Mouse (Mus musculus) ovary, postnatal 10 days (tissue): ENCODE data around the gene Ankrd13b.

ENCODE experiments used
- DNase-seq: peaks from one replicate; pipeline ENCODE4 v3.0.0; 2022; ENCODE audit warnings: low spot score

The Ankrd13b gene

DNA sequence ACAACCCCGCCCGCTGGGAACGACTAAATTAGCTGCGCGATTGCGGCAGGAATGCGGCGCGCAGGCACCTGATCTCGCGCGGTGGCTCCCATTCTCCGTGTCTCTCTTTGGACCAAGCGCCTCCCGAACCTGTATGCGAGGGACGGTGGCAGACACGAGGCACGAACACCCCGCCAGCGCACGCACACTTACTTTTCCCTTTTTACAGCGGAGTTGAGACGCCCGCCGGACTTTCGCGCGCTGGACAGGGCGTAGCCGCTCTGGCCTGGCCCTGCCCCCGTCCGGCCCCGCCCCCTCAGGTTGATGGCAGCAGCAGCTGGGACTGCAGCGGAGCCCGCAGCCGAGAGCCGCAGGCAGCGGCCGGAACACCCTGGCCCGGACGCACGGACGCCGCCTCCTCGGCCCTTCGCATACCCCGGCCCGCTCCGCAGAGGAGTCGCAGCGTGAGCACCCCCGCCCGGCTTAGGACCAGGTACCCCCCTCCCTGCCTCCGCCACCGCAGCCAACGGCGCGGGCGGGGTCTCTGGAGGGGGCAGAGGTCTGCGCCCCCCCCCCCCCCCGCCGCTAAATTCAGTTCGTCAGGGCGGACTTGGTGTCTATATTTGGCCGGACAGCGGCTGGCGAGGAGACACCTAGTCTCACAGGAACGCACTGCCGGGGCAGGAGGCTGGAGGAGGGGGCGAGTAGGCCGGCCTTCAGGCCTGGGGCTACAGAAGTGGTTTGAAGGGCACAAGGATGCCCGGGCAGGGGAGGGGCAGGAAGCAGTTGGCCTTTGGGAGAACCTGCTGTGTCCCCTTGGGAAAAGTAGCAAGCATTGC, 27.0 kb downstream of the Ankrd13b start, which contains the start of gene Coro6:
Gene Coro6 (plus strand): TSS at position 129 of the 818 bp plus-strand sequence.
- DNase-seq = no peak

DNA sequence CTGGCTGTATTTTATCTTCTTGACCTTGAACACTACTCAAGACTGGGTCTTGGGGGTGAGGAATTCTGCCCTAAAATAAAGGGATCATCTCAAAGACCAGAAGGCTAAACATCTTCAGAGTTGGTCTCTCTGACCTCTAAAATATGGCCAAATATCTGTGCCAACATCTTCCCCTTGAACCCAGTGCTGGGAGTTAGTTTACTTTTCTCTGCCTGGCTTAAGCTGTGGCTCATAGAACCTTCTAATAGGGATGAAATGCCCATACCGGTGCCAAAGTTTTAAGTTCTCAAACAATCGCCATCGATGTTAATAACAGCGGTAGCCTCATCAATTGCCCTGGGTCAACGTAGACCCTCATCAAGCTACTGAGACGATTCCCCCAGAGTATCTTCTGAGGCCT, 27.6 kb downstream of the Ankrd13b start:
- DNase-seq = no peak

DNA sequence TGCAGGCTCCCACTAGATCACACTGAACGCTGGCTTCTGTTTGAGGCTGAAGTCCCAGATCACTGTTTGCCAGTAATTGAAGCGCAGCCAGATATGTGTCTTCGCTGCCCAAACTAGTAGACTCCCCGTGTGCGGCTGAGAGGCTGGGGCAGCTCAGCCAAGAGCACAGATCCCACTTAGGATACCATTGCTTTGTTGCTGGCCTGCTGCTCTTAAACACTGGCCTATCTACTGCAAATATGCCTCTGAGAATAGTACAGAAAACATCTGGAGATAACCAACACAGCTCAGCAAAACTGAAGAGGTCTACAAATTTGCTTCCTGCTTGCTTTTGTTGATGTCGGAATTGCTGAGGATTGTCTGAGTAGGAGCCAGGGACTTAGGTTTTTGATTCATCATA, 32.6 kb downstream of the Ankrd13b start:
- no peak for DNase-seq

DNA sequence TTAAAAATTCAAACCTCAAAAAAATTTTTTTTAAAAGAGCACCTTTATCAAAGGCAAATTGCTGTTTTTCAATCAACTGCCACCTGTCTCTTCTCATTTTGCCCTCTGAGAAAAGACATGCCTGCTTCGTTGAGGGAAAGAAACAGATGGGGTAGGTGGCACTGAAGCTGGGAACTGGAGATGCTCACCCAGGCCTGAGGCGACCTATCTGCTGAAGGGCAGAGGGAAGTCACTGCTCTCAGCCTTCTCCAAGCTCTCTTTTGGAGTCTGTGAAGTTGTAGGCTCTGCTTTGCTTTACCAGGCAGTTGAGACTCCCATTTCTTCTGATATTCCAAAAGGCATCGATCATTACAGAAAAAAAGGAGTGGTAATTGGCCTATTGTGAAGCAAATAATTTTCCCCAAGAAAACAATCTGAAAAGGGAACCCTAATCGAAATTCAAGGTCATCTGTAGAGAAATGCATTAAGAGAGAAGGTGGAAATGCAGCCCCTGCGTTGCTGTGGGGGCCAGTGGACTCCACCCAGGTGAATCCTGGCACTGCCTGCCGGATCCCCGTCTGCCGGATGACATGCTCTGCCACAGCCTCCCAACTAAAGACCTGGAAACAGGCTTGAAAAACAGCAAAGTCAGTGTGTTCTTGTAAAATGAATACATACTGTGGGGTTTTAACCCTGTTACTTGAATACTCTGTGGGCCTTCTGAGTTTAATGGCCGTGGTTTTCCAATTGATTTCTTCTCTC, 33.5 kb downstream of the Ankrd13b start:
- DNase-seq = no peak

DNA sequence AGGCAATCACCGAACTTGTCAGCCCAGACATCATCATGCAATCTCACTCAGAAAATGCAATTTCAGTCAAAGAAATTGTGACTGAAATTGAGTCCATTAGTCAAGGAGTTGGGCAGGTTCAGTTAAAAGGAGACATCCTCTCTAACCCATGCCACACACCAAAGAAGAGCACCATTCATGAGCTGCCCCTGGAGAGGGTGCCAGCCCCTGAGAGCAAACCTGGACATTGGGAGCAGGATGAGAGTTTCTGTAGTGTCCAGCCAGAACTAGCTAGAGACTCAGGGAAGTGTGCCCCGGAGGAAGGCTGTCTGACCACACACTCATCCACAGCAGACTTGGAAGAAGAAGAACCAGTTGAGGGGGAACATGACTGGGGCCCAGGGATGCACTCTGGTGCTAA, 36.1 kb downstream of the Ankrd13b start:
- no peak for DNase-seq

DNA sequence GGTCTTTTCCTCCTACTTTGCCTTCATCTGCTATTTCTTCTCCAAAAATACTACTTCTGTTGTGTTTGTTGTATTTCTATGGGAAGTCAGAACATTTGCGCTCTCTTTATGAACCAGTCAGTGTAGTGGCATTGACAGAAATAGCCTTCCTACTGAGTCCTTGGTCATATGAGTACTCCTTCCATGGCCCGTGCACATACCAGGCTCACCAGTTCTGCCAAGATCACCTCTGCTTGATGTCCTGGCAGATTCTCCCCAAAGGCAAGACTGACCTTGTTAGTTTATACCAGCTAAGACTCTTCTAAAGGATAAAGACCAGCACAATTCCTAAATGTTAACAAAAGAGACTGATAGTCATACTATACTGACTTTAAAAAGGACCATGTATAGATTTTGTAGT, 37.8 kb downstream of the Ankrd13b start:
- no peak for DNase-seq

DNA sequence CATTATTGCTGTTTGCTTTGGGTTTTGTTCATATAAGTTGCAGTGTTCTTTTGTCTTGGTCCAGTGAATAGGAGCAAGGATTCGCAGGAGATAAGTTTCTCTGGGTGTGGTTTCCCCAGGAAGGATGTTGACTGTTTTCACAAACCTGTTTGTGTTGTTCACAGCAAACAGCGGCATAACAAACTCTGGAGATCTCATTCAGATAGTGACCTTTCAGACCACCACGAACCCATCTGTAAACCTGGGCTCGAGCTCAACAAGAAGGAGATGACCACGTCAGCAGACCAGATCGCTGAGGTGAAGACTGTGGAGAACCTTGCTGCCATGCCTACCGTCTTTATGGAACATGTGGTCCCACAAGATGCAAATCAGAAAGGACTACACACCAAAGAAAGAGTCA, 40.3 kb downstream of the Ankrd13b start:
- no peak for DNase-seq

DNA sequence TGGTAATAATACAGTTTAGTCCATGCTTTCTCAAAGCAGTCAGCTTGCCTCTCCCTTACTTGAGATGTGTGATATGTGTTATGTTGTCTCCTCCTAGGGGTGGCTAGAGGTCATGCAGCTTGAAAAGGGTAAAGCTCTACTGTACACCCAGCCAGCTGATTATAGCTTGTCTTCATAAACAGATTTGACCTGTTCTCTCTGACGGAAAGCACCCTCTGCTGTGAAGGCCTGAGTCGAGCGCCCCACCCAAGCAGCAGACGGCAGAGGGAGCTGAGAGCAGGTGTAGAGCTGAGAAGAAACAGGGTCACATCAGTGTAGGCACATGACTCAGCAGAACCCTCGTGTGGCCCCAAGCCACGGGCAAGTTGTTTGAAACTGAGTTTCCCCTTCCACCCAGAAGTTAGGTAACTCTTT, 42.8 kb downstream of the Ankrd13b start:
- DNase-seq = no peak

DNA sequence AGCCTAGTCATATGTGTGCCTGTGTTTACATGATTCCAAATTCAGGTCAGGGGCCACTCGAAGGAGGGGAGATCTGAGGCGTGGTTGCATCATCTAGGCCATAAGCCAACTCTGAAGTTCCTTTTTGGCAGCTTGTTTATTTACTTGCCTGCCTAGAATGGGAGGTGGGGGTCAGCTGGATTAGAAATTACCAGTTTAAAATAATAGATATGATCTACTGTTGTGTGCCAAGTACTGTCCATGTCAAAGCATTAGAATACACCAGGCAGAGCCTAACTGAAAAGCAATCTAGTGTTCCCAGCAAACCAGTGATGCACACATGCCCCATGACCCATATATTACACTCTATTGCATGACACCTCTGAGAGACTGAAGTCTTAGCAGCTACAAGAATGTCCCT, 44.5 kb downstream of the Ankrd13b start:
- no peak for DNase-seq

DNA sequence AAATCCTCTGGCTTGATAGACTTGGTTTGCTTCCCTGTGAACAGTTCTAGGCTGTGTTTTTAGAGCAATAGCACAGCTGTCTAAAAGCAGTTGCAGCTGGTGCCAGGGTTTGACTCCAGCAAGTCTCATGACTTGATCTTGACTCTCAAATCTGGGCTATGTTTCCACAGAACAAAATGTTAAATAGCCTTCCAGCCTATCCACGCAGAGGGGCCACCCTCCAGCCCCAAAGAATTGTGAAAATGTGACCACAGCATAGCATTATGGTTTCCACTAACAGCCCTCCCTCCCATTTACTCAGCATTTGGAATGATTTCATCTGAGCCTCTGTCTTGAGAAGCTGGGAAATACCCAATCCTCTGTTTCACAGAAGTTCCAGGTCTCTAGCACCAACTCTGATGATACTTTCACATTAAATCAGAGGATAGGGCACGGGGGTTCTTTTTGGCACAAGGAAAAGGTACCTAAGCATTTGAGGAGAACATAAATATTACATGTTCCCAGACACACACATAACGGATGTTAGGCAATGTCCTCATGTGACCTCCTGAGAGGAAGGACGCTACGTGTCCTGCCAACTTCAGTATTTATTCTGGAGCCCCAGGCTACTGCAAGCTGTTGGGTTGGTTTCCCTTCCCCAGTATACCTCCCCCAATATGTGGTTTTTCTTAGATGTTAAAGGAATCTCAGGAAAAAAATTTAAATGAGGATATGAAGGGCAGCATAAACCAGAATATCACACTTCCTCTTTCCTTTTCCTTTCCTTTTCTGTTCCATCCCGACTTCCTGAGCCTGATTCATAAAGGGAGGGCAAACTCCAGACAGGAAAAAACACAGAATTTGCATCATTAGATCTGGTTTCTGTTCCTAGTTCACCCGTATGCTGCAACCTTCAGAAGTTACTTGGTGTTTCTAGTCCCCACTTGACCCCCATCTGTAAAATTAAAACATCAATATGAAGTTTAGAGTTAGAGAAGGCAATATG, 47.0 kb downstream of the Ankrd13b start:
- no peak for DNase-seq

DNA sequence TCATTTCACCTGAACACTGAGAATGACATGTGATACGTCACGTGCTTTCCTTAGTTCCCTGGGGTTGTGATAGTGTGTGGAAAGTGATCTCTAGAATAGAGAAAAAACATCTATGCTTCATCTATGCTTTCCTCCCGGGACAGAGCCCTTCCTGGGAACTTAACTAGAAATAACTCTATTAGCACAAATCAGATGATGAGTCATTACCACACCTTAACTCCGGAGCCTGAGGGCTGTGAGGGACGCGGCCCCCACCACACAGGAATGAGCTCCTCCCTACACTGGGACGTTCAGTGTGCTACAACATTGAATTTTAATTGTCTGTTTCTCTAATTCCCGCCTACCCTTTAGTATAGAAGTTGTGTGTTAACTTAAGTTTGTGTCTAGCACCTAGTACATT, 48.5 kb downstream of the Ankrd13b start:
- no peak for DNase-seq

DNA sequence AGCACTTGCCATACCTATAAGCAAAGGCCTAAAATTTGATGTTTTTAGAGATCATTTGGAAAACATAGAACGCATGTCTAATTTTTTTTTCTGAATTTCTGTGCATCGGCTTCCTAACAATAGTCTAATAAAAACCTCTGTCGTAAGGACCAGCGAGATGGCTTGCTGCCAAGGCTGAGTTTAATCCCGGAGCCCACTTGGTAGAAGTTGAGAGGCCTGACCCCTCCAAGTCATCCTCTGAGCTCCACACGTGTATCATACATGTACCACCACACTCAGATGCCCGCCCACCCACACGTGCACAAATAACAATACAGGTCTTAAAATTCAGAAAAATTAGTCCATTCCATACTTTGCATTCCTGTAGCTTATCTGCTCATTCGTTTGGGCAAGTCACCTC, 49.4 kb downstream of the Ankrd13b start:
- no peak for DNase-seq

DNA sequence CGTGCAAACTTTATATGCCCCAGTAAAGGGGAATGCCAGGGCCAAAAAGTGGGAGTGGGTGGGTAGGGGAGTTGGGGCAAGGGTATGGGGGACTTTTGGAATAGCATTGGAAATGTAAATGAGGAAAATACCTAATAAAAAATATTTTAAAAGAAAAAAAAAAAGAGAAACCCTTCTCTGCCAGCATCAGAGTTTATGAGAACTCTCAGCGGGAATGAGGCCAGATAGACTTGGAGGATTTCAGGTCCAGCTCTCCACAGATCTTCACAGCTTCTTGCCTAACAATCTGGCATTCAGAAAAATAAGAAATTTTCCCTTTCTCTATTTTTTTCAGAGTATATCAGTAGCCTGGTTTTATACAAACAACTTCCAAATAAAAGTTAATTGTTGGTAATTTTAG, 52.5 kb downstream of the Ankrd13b start:
- no peak for DNase-seq

DNA sequence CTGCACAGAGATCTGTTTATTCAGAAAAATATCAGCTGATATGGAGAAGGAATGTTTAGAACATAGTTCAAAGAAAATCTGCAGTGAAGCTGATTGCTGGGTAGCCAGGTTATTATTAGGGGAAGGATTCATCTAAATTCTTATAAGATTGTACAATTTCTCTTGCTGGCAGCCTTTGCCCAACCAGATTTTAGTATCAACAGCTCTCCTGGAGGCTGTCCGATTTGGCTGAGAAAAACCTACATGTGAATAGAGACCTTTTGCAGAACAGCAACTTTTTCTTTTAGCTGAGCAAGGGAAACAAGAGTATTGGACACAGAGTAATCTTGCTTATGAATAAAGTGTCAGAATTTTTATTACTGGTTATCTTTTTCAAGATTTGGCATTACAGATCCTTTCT, 61.0 kb downstream of the Ankrd13b start:
- DNase-seq = no peak

DNA sequence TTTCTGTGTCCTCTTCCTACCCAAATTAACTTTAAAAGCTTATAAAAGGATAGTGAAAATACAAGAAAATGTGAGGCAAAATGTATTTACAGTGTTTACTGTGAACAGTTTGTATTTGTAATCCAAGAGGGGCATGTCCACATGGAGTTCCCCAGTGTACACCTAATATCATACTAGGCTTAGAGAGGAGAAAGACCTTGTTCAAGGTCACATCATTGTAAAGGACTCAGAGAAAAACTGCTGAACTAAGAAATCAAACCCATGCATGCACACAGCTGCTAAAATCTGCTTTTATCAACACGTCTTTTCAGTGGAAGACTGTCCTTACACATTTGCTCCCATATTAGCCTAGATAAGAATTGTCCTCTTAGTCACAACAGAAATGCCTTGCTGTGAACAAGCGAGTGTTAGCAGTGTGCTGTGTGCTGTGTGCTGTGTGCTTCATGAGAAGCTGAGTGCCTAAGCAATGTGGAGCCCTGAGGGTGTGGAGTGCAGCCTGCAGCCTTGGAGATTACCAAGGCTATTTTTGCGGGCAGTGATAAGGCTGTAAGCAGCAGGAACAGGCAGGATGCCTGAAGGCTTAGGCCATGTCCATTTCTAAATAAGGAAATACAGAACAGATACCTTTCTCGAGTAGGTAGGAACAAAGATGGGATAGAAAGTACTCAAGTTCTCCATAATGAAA, 66.2 kb downstream of the Ankrd13b start:
- DNase-seq = no peak
